Mouse (Mus musculus): Measurements from ENCODE around the gene Babam1. TPM values are rescaled to one million over a fixed set of nuclear protein-coding genes. Genes with fewer than 3 reads are reported as not detected.

The Babam1 gene
- polyA plus RNA-seq, 1 experiment from 2014 or later = 65.1 TPM

DNA sequence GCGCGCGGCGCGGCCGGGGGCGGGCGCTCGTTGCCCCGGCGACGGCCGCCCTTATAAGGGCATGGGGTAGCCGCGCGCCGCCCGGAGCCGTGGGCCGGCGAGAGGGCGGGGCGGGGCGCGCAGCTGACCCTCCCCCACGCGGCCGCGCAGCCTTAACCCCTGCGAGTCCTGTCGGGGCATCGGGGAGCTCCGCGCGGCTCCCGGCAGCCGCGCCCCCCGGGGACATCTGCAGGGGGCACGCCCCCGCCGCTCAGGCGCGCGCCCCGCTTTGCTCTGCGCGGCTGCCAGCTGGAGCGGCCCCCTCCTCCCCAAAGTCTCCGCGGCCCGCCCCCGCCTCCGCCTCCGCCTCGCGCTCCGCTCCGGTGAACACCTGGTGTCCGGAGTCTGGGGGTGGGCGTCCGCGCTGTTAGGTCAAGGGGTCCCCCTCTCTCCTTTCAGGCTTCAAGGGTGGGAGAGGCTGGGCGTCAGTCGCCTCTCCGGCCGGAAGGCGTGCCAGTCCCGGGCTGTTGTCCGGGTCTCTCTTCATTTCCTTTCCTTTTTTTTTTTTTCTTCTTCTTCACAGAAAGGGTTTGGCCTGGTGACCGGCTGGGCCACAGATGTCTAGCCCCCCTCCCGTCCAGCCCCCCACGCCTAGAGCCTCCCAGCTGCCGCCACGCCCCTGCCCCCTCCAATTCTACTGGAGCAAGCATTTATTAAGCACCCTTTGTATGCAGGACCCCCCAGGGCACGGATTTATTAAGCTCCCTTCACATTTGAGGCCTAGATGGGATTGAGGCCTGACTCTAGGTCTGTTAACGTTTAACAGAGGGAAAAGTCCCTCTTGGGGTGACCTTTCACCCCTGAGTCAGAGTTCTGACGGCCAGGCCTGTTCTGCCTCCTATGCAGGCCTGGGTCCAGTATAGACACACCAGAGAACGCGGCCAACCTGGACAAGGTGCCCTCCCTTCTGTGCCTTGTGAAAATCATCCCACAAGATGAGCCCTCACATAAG lies 14.4 kb upstream of the Babam1 start:
- ATAC-seq (ENCODE audit: low read depth) = peak; percentile 80
- WGBS (ENCODE audit: insufficient replicate concordance) = 9% methylated on average over 41 of the region's 80 CpGs
- peaks cover 55% of the 10 kb centered on the region for H3K4me1 ChIP-seq (replicated peaks)
- H3K27me3 ChIP-seq = peaks cover 64% of the 10 kb centered on the region
- no peaks in the 10 kb centered on the region for H3K9me3 ChIP-seq (replicated peaks)
- H3K36me3 ChIP-seq = peaks cover 8% of the 10 kb centered on the region; the same call in 1 of the 2 replicates
- H3K4me3 ChIP-seq (replicated peaks) = peak overlapping the region; percentile 68
- H3K9ac ChIP-seq = peak overlapping the region; percentile 63
- peak; percentile 56 for DNase-seq
- H3K4me2 ChIP-seq = peak overlapping the region; percentile 84
- peak overlapping the region; percentile 75 for H3K27ac ChIP-seq

DNA sequence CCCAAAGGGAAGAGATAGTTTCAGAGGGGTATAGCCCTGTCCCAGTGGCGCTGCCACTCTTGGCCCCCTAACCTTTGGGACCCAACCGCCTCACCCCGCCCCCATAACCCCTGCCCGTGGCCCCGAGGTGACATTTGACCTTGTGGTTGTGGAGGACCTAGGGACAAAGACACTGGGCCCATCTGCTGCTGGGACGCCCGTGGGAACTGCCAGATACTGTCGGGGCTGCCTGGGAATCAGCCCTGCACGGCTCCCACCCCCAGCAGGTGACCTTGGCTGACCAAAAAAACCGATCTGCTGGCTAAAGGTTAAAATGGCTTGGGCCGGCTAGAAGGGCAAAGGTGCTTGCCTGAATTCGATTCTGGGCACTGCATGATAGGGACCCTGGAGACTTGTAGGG lies 13.3 kb upstream of the Babam1 start:
- no peaks in the 10 kb centered on the region for H3K9me3 ChIP-seq (replicated peaks)
- H3K4me2 ChIP-seq = peak overlapping the region; percentile 84; the same call in 1 of the 2 replicates
- no peaks in the 10 kb centered on the region for H3K36me3 ChIP-seq
- H3K27me3 ChIP-seq = peaks cover 55% of the 10 kb centered on the region
- H3K9ac ChIP-seq = no peak overlapping the region
- H3K4me1 ChIP-seq (replicated peaks) = peaks cover 49% of the 10 kb centered on the region
- no peak overlapping the region for H3K4me3 ChIP-seq (replicated peaks)
- H3K27ac ChIP-seq = peak overlapping the region; percentile 75
- 53% methylated on average over 12 of the region's 12 CpGs for WGBS (ENCODE audit: insufficient replicate concordance)
- ATAC-seq (ENCODE audit: low read depth) (0 out of 2 replicates have a peak, but pooled peaks have one; percentile 2), DNase-seq (no peak)

DNA sequence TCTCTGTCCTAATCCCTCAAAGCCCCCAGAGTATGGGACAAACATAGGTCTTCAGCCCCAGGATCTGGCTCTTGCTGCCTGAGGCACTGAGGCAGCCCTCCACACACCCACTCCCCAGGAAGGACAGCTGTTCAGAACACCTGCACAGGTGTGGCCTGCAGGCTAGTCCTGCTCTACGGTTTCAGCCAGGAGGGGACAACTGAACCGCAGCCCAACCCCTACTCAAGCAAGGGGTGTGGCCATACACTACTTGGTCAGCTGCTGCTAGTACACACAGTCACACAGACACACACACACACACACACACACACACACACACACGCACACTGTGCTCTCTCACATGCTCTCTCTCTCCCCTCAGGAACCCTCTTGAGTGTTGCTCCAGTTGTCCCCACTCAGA lies 12.8 kb upstream of the Babam1 start:
- H3K9me3 ChIP-seq (replicated peaks) = no peaks in the 10 kb centered on the region
- DNase-seq = no peak
- H3K9ac ChIP-seq = no peak overlapping the region
- no peaks in the 10 kb centered on the region for H3K36me3 ChIP-seq
- H3K4me3 ChIP-seq (replicated peaks) = no peak overlapping the region
- peak overlapping the region; percentile 75 for H3K27ac ChIP-seq
- ATAC-seq (ENCODE audit: low read depth) = no peak
- peak overlapping the region; percentile 21; the same call in 1 of the 2 replicates for H3K4me2 ChIP-seq
- 52% methylated on average over 3 of the region's 3 CpGs for WGBS (ENCODE audit: insufficient replicate concordance)
- H3K27me3 ChIP-seq = peaks cover 50% of the 10 kb centered on the region
- H3K4me1 ChIP-seq (replicated peaks) = peaks cover 45% of the 10 kb centered on the region

DNA sequence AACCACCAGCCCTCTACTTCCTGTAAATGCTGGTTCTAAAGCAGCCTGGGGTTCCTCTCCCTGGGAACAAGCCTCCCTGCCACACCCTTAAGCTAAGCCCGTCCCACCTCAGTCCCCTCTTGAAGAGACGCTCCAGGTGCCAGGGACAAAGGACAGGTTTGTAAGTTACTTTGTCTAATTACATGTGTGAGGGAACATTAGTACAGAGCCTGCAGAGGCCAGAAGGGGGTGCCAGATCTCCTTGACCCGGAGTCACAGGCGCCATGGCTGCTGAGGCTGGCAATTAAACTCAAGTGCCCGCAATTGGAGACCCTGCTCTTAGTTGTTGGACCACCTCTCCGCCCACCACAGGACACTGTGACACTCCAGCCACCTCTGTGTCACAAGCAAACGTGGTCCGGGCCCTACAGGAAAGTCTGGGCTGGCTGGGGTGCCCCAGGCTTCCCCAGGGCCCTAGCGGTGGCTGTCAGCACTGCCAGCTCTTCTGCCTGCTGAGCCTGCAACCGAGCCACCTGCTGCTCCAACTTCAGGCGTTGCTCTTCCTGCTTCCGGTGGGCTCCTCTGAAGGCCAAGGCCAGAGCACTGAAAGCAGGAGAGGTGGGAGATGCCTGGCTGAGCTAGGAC lies 11.3 kb upstream of the Babam1 start:
- H3K4me2 ChIP-seq = no peak overlapping the region
- DNase-seq = no peak

DNA sequence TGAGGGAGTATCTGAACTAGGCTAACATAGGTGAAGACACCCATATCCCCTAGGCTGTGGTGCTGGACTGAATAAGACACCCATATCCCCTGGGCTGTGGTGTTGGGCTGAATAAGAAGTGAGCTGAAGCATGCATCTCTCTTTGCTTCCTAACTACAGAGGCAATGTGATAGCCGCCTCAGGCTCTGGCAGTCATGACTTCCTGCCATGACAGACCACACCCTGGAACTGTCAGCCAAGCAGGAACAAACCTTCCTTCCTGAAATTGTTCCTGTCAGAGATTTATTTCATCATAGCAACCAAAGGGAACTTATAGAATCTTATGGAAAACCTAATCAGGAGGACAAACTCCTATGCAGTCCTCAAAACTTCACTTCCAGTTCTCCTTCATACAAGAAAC lies 8.4 kb upstream of the Babam1 start:
- Histone ChIP-seq H3K36me3 (no peaks in the 10 kb centered on the region), H3K4me3 (replicated peaks) (no peak overlapping the region), H3K27ac (no peak overlapping the region), H3K9me3 (replicated peaks) (no peaks in the 10 kb centered on the region), H3K27me3 (peaks cover 6% of the 10 kb centered on the region; the same call in 1 of the 2 replicates), H3K4me1 (replicated peaks) (peaks cover 18% of the 10 kb centered on the region), H3K9ac (no peak overlapping the region), H3K4me2 (no peak overlapping the region)
- no peak for ATAC-seq (ENCODE audit: low read depth)
- 27% methylated on average over 1 of the region's 1 CpGs for WGBS (ENCODE audit: insufficient replicate concordance)
- DNase-seq = no peak

More for the DNA sequence above, 11.3 kb upstream of the Babam1 start:
- ATAC-seq (ENCODE audit: low read depth) = no peak
- 67% methylated on average over 12 of the region's 12 CpGs for WGBS (ENCODE audit: insufficient replicate concordance)
- H3K4me1 ChIP-seq (replicated peaks) = peaks cover 32% of the 10 kb centered on the region
- H3K27ac ChIP-seq = no peak overlapping the region; the same call in 1 of the 2 replicates
- H3K4me3 ChIP-seq (replicated peaks) = no peak overlapping the region
- no peaks in the 10 kb centered on the region for H3K36me3 ChIP-seq
- H3K9ac ChIP-seq = no peak overlapping the region
- peaks cover 35% of the 10 kb centered on the region for H3K27me3 ChIP-seq
- H3K9me3 ChIP-seq (replicated peaks) = no peaks in the 10 kb centered on the region

DNA sequence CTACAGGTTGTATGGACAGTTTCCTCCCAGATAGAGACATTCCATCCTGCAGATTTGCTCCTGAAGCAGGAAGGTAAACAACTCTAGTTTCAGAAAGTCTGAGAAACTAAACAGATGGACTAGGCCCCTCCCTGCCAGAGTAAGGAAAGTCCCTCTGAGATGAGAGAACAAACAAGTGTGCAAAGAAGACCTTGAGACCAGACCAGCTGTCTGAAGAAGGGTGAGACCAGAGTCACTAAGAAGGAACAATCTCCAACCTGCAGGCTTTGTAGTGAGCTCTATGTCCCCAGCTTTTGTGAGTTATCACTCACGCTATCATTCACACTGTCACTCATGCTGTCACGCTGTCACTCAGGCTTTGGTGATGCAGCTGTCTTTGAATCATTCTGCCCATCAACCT lies 5.0 kb upstream of the Babam1 start:
- DNase-seq (no peak), ATAC-seq (ENCODE audit: low read depth) (no peak)
- Histone ChIP-seq H3K4me3 (replicated peaks) (no peak overlapping the region), H3K27me3 (no peaks in the 10 kb centered on the region), H3K4me1 (replicated peaks) (peaks cover 28% of the 10 kb centered on the region), H3K9ac (no peak overlapping the region), H3K9me3 (replicated peaks) (no peaks in the 10 kb centered on the region), H3K36me3 (no peaks in the 10 kb centered on the region), H3K4me2 (no peak overlapping the region), H3K27ac (no peak overlapping the region)
- 68% methylated on average over 2 of the region's 2 CpGs for WGBS (ENCODE audit: insufficient replicate concordance)

DNA sequence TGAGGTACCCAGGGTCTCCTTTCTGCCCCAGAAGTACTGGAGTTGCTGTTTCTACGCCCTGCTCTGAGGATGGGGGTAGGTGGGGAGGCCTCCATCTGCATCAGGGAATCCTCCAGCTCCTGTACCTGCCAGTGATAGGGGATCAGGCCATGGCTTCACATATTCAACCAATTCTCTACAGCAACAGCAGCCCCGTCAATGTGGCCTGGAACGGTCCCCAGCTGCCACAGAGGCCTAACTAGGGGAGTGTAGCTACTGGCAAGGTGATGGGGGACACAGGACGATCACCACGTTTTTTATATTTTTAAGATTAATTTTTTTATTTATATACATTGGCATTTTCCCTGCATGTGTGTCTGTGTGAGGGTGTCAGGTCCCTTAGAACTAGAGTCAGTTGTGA lies 4.3 kb upstream of the Babam1 start:
- DNase-seq (no peak), ATAC-seq (ENCODE audit: low read depth) (no peak)
- Histone ChIP-seq H3K9ac (no peak overlapping the region), H3K4me1 (replicated peaks) (peaks cover 31% of the 10 kb centered on the region), H3K4me3 (replicated peaks) (no peak overlapping the region), H3K27ac (no peak overlapping the region), H3K4me2 (no peak overlapping the region), H3K9me3 (replicated peaks) (no peaks in the 10 kb centered on the region), H3K36me3 (no peaks in the 10 kb centered on the region), H3K27me3 (no peaks in the 10 kb centered on the region)
- WGBS (ENCODE audit: insufficient replicate concordance) = 68% methylated on average over 5 of the region's 5 CpGs

DNA sequence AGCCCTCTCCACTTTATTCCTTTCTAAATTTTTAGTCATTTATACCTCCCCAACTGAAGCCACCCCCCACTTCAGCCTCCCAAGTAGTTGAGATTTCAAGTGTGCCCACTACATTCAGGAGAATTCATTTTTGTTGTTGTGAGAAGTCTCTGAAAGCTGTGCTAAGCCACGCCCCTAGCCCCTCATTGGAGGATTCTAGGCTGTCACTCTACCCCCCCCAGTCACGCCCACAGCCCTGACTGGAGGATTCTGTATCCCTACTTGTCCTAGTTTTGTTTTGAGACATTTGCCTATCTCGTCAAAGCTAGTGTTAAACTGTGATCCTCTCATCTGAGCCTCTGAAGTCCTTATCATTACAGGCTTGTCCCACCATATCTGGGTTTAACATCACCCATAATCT lies 3.8 kb upstream of the Babam1 start:
- Histone ChIP-seq H3K4me1 (replicated peaks) (peaks cover 34% of the 10 kb centered on the region), H3K36me3 (0 out of 2 replicates have a peak, but pooled peaks cover 2% of the 10 kb centered on the region), H3K4me2 (peak overlapping the region; percentile 42), H3K27ac (no peak overlapping the region), H3K9ac (0 out of 2 replicates have a peak overlapping the region, but pooled peaks have one; percentile 23), H3K4me3 (replicated peaks) (0 out of 2 replicates have a peak overlapping the region, but pooled peaks have one; percentile 9), H3K27me3 (no peaks in the 10 kb centered on the region), H3K9me3 (replicated peaks) (no peaks in the 10 kb centered on the region)
- DNase-seq (peak; percentile 46), ATAC-seq (ENCODE audit: low read depth) (0 out of 2 replicates have a peak, but pooled peaks have one; percentile 16)
- 4% methylated on average over 3 of the region's 3 CpGs for WGBS (ENCODE audit: insufficient replicate concordance)

DNA sequence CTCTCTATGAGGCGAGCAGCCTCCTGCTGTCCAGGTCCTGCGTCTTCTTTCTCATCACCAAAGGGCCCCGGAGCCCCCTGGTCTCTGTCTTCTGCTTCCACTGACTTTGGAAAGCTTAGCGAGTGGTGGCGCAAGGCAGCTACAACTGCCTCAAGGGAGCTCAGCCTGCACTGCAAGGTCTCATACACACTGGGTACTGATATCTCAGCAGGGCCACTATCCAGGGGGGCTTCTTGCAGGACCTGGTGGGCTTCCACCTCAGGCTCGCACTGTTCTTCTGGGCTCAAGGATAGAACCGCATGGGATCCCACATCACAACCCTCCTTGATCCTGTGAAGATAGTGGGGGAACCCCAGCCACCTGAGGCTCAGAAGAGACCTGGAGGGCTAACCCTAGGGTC lies 2.2 kb upstream of the Babam1 start:
- Histone ChIP-seq H3K9ac (no peak overlapping the region), H3K9me3 (replicated peaks) (no peaks in the 10 kb centered on the region), H3K27me3 (no peaks in the 10 kb centered on the region), H3K36me3 (peaks cover 14% of the 10 kb centered on the region), H3K27ac (no peak overlapping the region), H3K4me3 (replicated peaks) (no peak overlapping the region), H3K4me2 (peak overlapping the region; percentile 27), H3K4me1 (replicated peaks) (peaks cover 31% of the 10 kb centered on the region)
- ATAC-seq (ENCODE audit: low read depth) (no peak), DNase-seq (no peak)
- WGBS (ENCODE audit: insufficient replicate concordance) = 73% methylated on average over 7 of the region's 7 CpGs

DNA sequence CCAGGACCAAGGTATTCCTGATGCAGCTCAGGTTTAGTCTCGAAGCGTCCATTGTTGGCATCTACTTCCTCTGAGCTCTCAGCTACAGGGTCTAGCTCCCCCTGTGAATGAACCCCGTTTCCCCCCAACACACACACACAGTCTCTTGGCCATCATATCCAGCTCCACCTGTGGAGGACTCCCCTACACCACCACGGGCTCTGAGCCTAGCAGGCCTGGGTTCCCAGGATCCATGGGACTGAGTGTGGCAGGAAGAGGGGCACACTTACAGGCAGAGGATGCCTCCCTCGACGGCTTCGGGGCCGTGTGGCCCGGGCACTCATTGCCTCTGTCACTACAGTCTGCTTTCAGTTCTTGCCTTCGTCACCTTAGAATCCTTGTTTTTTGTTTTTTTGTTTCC lies 1.6 kb upstream of the Babam1 start:
- H3K27me3 ChIP-seq = no peaks in the 10 kb centered on the region
- H3K36me3 ChIP-seq = peaks cover 20% of the 10 kb centered on the region
- WGBS (ENCODE audit: insufficient replicate concordance) = 67% methylated on average over 10 of the region's 10 CpGs
- H3K27ac ChIP-seq = no peak overlapping the region
- H3K9ac ChIP-seq = peak overlapping the region; percentile 26; the same call in 1 of the 2 replicates
- no peak for DNase-seq
- H3K4me1 ChIP-seq (replicated peaks) = peaks cover 31% of the 10 kb centered on the region
- H3K4me2 ChIP-seq = peak overlapping the region; percentile 20; the same call in 1 of the 2 replicates
- ATAC-seq (ENCODE audit: low read depth) = no peak
- no peaks in the 10 kb centered on the region for H3K9me3 ChIP-seq (replicated peaks)
- no peak overlapping the region for H3K4me3 ChIP-seq (replicated peaks)

DNA sequence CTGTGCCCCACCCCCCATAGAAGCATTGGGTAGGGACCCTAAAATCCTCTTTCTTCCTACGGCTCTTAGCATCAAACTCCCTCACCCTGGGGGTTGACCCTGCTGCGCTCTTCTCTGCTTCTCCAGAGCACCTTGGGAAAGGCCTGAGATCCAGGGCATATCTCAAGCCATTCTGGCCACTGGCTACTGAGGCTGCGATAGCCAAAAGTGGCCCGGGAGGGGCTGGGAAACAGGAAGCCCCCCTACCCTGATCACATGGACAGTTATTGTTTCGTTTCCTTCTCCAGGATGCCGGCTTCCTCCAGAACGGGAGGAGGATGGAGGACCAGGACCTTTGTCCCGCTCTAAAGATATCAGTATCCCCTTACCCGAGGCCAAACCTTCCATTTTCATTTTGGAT lies 1.0 kb upstream of the Babam1 start, which contains the start of gene Ushbp1:
Gene Ushbp1 (minus strand): TSS at position 174 of the 400 bp plus-strand sequence.
- 65% methylated on average over 9 of the region's 9 CpGs for WGBS (ENCODE audit: insufficient replicate concordance)
- peaks cover 31% of the 10 kb centered on the region for H3K4me1 ChIP-seq (replicated peaks)
- H3K4me3 ChIP-seq (replicated peaks) = peak within 1 kb of the TSS; percentile 87
- H3K4me2 ChIP-seq = peak within 1 kb of the TSS; percentile 87
- no peaks in the 10 kb centered on the region for H3K9me3 ChIP-seq (replicated peaks)
- H3K36me3 ChIP-seq = peaks cover 23% of the 10 kb centered on the region
- H3K27me3 ChIP-seq = no peaks in the 10 kb centered on the region
- no peak for DNase-seq
- H3K9ac ChIP-seq = peak within 1 kb of the TSS; percentile 51
- H3K27ac ChIP-seq = peak within 1 kb of the TSS; percentile 80
- no peak for ATAC-seq (ENCODE audit: low read depth)

Measured in liver, embryonic 13.5 days (tissue).